Mouse (Mus musculus) liver, embryonic 12.5 days (tissue): Measurements from ENCODE around the gene Elobl. TPM values are rescaled to one million over a fixed set of nuclear protein-coding genes. Genes with fewer than 3 reads are reported as not detected.

Experiments
- ATAC-seq: fragments of 200-750 bp; cut with Nextera tagmentation; 2 replicates; pipeline ENCODE4 v1.8.0; 2017; ENCODE audit warnings: moderate number of reproducible peaks, mild to moderate bottlenecking, moderate library complexity
- H3K27ac ChIP-seq: fragments of 300-500 bp; sonication (generic); 2 replicates; pipeline ENCODE4 v1.5.1; 2016; ENCODE audit warnings: mild to moderate bottlenecking
- H3K27me3 ChIP-seq: fragments of 300-500 bp; sonication (generic); replicated peaks from 2 replicates; pipeline ENCODE4 v1.6.1; 2016; ENCODE audit warnings: mild to moderate bottlenecking, moderate library complexity
- H3K36me3 ChIP-seq: fragments of 300-500 bp; sonication (generic); 2 replicates; pipeline ENCODE4 v1.6.1; 2016; ENCODE audit warnings: mild to moderate bottlenecking, moderate library complexity
- H3K4me1 ChIP-seq: fragments of 300-500 bp; sonication (generic); 2 replicates; pipeline ENCODE4 v1.6.1; 2016
- H3K4me2 ChIP-seq: fragments of 300-500 bp; sonication (generic); 2 replicates; pipeline ENCODE4 v1.6.1; 2016; ENCODE audit warnings: mild to moderate bottlenecking, moderate library complexity
- H3K4me3 ChIP-seq: fragments of 300-500 bp; sonication (generic); 2 replicates; pipeline ENCODE4 v1.5.1; 2016; ENCODE audit warnings: mild to moderate bottlenecking, moderate library complexity
- H3K9ac ChIP-seq: fragments of 300-500 bp; sonication (generic); 2 replicates; pipeline ENCODE4 v1.6.1; 2016; ENCODE audit warnings: mild to moderate bottlenecking, moderate library complexity
- H3K9me3 ChIP-seq: fragments of 300-500 bp; sonication (generic); replicated peaks from 2 replicates; pipeline ENCODE4 v1.6.1; 2016; ENCODE audit warnings: mild to moderate bottlenecking, moderate library complexity
- whole genome bisulfite sequencing: fragments of 180-500 bp; shearing (Covaris S2); methylation state at CpG from one replicate; pipeline ENCODE4 v1.1.7; 2016; ENCODE audit not compliant: insufficient replicate concordance; 5-methylcytosine and 5-hydroxymethylcytosine counted together
- polyA plus RNA-seq: library from polyadenylated mRNA; unstranded; fragments of >200 nt; fragmentation: Nextera tagmentation; extraction: Ambion mirVana; gene quantifications from 2 replicates; pipeline ENCODE4 v1.2.1, GENCODE M21; 2016

Gene Elobl
- not detected in 2 replicates for polyA plus RNA-seq

- no peaks in the 10 kb centered on the region for H3K36me3 ChIP-seq
- H3K27me3 ChIP-seq, result no peaks in the 10 kb centered on the region
- no peaks in the 10 kb centered on the region for H3K9me3 ChIP-seq
- no peak within 1 kb of the TSS for H3K9ac ChIP-seq
- H3K4me1 ChIP-seq, result no peaks in the 10 kb centered on the region
- H3K4me3 ChIP-seq, result no peak within 1 kb of the TSS
- no peak within 1 kb of the TSS for H3K4me2 ChIP-seq
- no peak for ATAC-seq
- no peak within 1 kb of the TSS for H3K27ac ChIP-seq
- 79% methylated on average over 2 of the region's 3 CpGs for WGBS
Measured at GRCm38 (mm10) chr11:88966881-88967361, at the start of gene Elobl. Gene Elobl (minus strand): TSS chr11:88966931.

GRCm38 (mm10) chr11:89012241-89012640 is 45.5 kb upstream of the Elobl start:
- WGBS, result 73% methylated on average over 5 of the region's 5 CpGs
- no peak overlapping the region for H3K9ac ChIP-seq
- no peak overlapping the region for H3K4me2 ChIP-seq
- H3K9me3 ChIP-seq, result no peaks in the 10 kb centered on the region
- H3K36me3 ChIP-seq, result peaks cover 99% of the 10 kb centered on the region
- peaks cover 35% of the 10 kb centered on the region for H3K4me1 ChIP-seq
- no peak overlapping the region for H3K4me3 ChIP-seq
- ATAC-seq, result no peak
- H3K27me3 ChIP-seq, result no peaks in the 10 kb centered on the region
- no peak overlapping the region for H3K27ac ChIP-seq

- 76% methylated on average over 7 of the region's 7 CpGs for WGBS
- no peak overlapping the region for H3K4me2 ChIP-seq
- ATAC-seq, result no peak
- H3K27me3 ChIP-seq, result no peaks in the 10 kb centered on the region
- no peaks in the 10 kb centered on the region for H3K9me3 ChIP-seq
- no peak overlapping the region for H3K9ac ChIP-seq
- no peak overlapping the region for H3K27ac ChIP-seq
- H3K4me3 ChIP-seq, result no peak overlapping the region
- peaks cover 99% of the 10 kb centered on the region for H3K36me3 ChIP-seq
- peaks cover 18% of the 10 kb centered on the region; the same call in 1 of the 2 replicates for H3K4me1 ChIP-seq
Measured at GRCm38 (mm10) chr11:89009496-89009895, 42.8 kb upstream of the Elobl start.

GRCm38 (mm10) chr11:89009066-89009465 is 42.3 kb upstream of the Elobl start:
- Histone ChIP-seq H3K27me3 (no peaks in the 10 kb centered on the region), H3K9me3 (no peaks in the 10 kb centered on the region), H3K4me2 (no peak overlapping the region), H3K9ac (no peak overlapping the region), H3K27ac (peak overlapping the region; percentile 34; the same call in 1 of the 2 replicates), H3K36me3 (peaks cover 97% of the 10 kb centered on the region), H3K4me1 (peaks cover 19% of the 10 kb centered on the region), H3K4me3 (no peak overlapping the region)
- whole genome bisulfite sequencing, result 83% methylated on average over 9 of the region's 9 CpGs
- ATAC-seq, result no peak

- Histone ChIP-seq H3K9ac (no peak overlapping the region), H3K36me3 (peaks cover 92% of the 10 kb centered on the region), H3K27ac (no peak overlapping the region)
Measured at GRCm38 (mm10) chr11:89007582-89007981, 40.9 kb upstream of the Elobl start.

GRCm38 (mm10) chr11:89006404-89006803 is 39.7 kb upstream of the Elobl start:
- ATAC-seq, result no peak
- H3K36me3 ChIP-seq, result peaks cover 87% of the 10 kb centered on the region
- no peak overlapping the region for H3K27ac ChIP-seq
- peaks cover 44% of the 10 kb centered on the region for H3K4me1 ChIP-seq
- no peaks in the 10 kb centered on the region for H3K9me3 ChIP-seq
- H3K27me3 ChIP-seq, result no peaks in the 10 kb centered on the region
- H3K9ac ChIP-seq, result no peak overlapping the region
- no peak overlapping the region for H3K4me2 ChIP-seq
- no peak overlapping the region for H3K4me3 ChIP-seq

More at GRCm38 (mm10) chr11:89007582-89007981, 40.9 kb upstream of the Elobl start:
- no peaks in the 10 kb centered on the region for H3K9me3 ChIP-seq
- H3K4me3 ChIP-seq, result no peak overlapping the region
- ATAC-seq, result no peak
- H3K27me3 ChIP-seq, result no peaks in the 10 kb centered on the region
- WGBS, result 85% methylated on average over 3 of the region's 3 CpGs
- peaks cover 34% of the 10 kb centered on the region for H3K4me1 ChIP-seq
- H3K4me2 ChIP-seq, result no peak overlapping the region

GRCm38 (mm10) chr11:89005473-89005872 is 38.7 kb upstream of the Elobl start:
- H3K4me1 ChIP-seq, result peaks cover 54% of the 10 kb centered on the region
- 81% methylated on average over 5 of the region's 5 CpGs for WGBS
- no peak overlapping the region for H3K9ac ChIP-seq
- ATAC-seq, result no peak
- H3K4me3 ChIP-seq, result no peak overlapping the region
- H3K4me2 ChIP-seq, result no peak overlapping the region
- H3K36me3 ChIP-seq, result peaks cover 81% of the 10 kb centered on the region
- no peaks in the 10 kb centered on the region for H3K9me3 ChIP-seq
- no peaks in the 10 kb centered on the region for H3K27me3 ChIP-seq
- H3K27ac ChIP-seq, result no peak overlapping the region

- Histone ChIP-seq H3K9ac (no peak overlapping the region), H3K4me3 (peak overlapping the region; percentile 29), H3K27me3 (no peaks in the 10 kb centered on the region), H3K27ac (peak overlapping the region; percentile 68), H3K4me2 (peak overlapping the region; percentile 93), H3K9me3 (no peaks in the 10 kb centered on the region), H3K4me1 (peaks cover 58% of the 10 kb centered on the region), H3K36me3 (peaks cover 64% of the 10 kb centered on the region)
- 71% methylated on average over 4 of the region's 4 CpGs for WGBS
- no peak for ATAC-seq
Measured at GRCm38 (mm10) chr11:89003726-89004125, 37.0 kb upstream of the Elobl start.

- Histone ChIP-seq H3K4me3 (peak overlapping the region; percentile 29), H3K4me2 (peak overlapping the region; percentile 93), H3K9ac (peak overlapping the region; percentile 47), H3K4me1 (peaks cover 59% of the 10 kb centered on the region), H3K27me3 (no peaks in the 10 kb centered on the region), H3K9me3 (no peaks in the 10 kb centered on the region), H3K36me3 (peaks cover 57% of the 10 kb centered on the region), H3K27ac (peak overlapping the region; percentile 68)
- ATAC-seq, result no peak
- WGBS, result 61% methylated on average over 6 of the region's 6 CpGs
Measured at GRCm38 (mm10) chr11:89003078-89003477, 36.3 kb upstream of the Elobl start.

GRCm38 (mm10) chr11:89002621-89003020 is 35.9 kb upstream of the Elobl start:
- no peak for ATAC-seq
- Histone ChIP-seq H3K36me3 (peaks cover 54% of the 10 kb centered on the region), H3K9ac (peak overlapping the region; percentile 47), H3K27me3 (no peaks in the 10 kb centered on the region), H3K4me1 (peaks cover 60% of the 10 kb centered on the region), H3K9me3 (no peaks in the 10 kb centered on the region), H3K4me3 (peak overlapping the region; percentile 29), H3K4me2 (peak overlapping the region; percentile 93), H3K27ac (peak overlapping the region; percentile 68)
- WGBS, result 76% methylated on average over 5 of the region's 5 CpGs

GRCm38 (mm10) chr11:89002068-89002467 is 35.3 kb upstream of the Elobl start:
- Histone ChIP-seq H3K4me2 (peak overlapping the region; percentile 93), H3K9ac (peak overlapping the region; percentile 47), H3K27ac (peak overlapping the region; percentile 68)

GRCm38 (mm10) chr11:89001569-89001968 is 34.8 kb upstream of the Elobl start:
- H3K4me1 ChIP-seq, result peaks cover 62% of the 10 kb centered on the region
- H3K9ac ChIP-seq, result peak overlapping the region; percentile 98
- ATAC-seq, result no peak
- peak overlapping the region; percentile 93 for H3K4me2 ChIP-seq
- peaks cover 43% of the 10 kb centered on the region for H3K36me3 ChIP-seq
- peak overlapping the region; percentile 96 for H3K4me3 ChIP-seq
- H3K9me3 ChIP-seq, result no peaks in the 10 kb centered on the region
- 0 out of 2 replicates have a peak overlapping the region, but pooled peaks have one; percentile 30 for H3K27ac ChIP-seq
- no peaks in the 10 kb centered on the region for H3K27me3 ChIP-seq
- WGBS, result 84% methylated on average over 7 of the region's 7 CpGs

More at GRCm38 (mm10) chr11:89002068-89002467, 35.3 kb upstream of the Elobl start:
- peaks cover 57% of the 10 kb centered on the region for H3K4me1 ChIP-seq
- peak overlapping the region; percentile 29 for H3K4me3 ChIP-seq
- H3K9me3 ChIP-seq, result no peaks in the 10 kb centered on the region
- no peak for ATAC-seq
- H3K27me3 ChIP-seq, result no peaks in the 10 kb centered on the region
- H3K36me3 ChIP-seq, result peaks cover 48% of the 10 kb centered on the region
- WGBS, result 76% methylated on average over 5 of the region's 5 CpGs

- H3K27ac ChIP-seq, result peak overlapping the region; percentile 88
- peak overlapping the region; percentile 93 for H3K4me2 ChIP-seq
- H3K27me3 ChIP-seq, result no peaks in the 10 kb centered on the region
- peaks cover 70% of the 10 kb centered on the region for H3K4me1 ChIP-seq
- peaks cover 32% of the 10 kb centered on the region for H3K36me3 ChIP-seq
- no peak for ATAC-seq
- peak overlapping the region; percentile 98 for H3K9ac ChIP-seq
- H3K4me3 ChIP-seq, result peak overlapping the region; percentile 96
- H3K9me3 ChIP-seq, result no peaks in the 10 kb centered on the region
Measured at GRCm38 (mm10) chr11:89000527-89000819, 33.7 kb upstream of the Elobl start.
